Mouse (Mus musculus) c-Kit-positive CD71-negative TER-119-negative erythroid progenitor cells, embryonic 14.5 days (primary cell): ENCODE results near the gene Gm9736.
"Not testable (repeated sequence)": the region's sequence is repeated elsewhere in the genome, so short reads cannot be mapped to it uniquely, and the experiment has no call there.

Source experiments
- DNase-seq: peaks from one replicate; pipeline ENCODE4 v3.0.0-alpha.2; 2013; ENCODE audit warnings: low read depth

Gm9736 gene

DNA sequence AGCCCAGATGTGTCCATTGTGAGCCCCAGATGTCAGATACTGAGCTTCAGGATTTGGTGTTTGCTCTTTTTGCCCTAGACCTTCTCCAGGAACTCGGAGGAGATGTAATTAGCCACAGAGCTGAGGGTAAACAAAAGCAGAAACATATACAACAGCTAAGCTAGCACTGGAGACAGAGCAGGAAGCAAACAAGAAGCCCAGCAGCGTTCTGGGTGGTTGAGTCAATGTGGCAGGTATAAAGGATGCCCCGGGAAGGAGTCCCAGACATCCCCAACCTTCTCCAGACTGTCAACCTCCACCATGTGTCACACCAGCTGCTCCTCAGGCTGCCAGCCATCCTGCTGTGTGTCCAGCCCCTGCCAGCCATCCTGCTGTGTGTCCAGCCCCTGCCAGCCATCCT, 25.0 kb downstream of the Gm9736 start, which contains the start of gene Gm10100:
TSS of gene Gm10100 (plus strand) at position 301 of the 400 bp plus-strand sequence.
- DNase-seq = no peak

DNA sequence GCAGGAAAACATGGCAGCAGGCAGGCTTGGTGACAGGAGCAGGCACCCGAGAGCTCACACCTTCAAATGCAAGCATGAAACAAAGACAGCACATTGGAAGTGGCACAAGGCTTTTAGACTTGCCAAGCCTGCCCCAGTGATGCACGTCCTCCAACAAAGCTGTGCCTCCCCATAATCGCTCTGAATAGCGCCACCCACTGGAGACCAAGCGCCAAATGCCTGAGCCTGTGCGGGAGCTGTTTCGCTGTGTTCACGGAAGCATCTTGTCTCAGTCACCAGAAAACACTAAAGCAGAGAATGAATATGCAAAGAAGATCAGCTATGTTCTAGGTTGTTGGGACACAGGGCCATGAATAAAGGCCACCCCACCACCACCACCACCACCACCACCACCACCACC, 26.3 kb downstream of the Gm9736 start:
- no peak for DNase-seq

DNA sequence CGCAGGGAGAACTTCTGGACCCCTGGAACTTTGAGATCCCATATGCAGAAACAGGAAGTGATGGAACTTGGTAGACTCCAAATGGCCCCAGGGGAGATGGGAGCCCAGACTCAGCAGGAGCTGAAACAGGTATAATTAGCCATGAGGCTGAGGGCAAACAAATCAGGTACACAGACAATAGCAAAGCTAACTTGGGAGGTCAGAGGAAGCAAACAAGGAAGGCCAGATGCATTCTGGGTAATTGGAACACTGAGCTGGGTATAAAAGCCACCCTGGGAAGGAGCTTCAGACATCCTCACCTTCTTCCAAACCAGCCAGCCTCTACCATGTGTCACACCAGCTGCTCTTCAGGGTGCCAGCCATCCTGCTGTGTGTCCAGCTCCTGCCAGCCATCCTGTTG, 30.9 kb downstream of the Gm9736 start, which contains the start of gene Krtap12-1:
TSS of gene Krtap12-1 (plus strand) at position 301 of the 400 bp plus-strand sequence.
- DNase-seq = not testable (repeated sequence)

DNA sequence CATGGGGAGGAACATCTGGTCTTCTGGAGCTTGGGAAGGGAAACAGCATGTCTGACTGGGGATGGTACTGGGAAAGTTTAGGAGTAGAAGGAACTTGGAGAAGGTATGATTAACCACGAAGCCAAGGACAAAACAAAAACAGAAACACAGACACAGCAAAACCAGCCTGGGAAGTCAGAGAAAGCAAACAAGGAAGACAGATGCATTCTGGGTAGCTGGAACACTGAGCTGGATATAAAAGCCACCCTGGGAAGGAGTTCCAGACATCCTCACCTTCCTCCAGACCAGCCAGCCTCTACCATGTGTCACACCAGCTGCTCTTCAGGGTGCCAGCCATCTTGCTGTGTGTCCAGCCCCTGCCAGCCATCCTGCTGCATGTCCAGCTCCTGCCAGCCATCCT, 35.6 kb downstream of the Gm9736 start, which contains the start of gene Gm10142:
TSS of gene Gm10142 (plus strand) at position 301 of the 400 bp plus-strand sequence.
- no peak for DNase-seq

DNA sequence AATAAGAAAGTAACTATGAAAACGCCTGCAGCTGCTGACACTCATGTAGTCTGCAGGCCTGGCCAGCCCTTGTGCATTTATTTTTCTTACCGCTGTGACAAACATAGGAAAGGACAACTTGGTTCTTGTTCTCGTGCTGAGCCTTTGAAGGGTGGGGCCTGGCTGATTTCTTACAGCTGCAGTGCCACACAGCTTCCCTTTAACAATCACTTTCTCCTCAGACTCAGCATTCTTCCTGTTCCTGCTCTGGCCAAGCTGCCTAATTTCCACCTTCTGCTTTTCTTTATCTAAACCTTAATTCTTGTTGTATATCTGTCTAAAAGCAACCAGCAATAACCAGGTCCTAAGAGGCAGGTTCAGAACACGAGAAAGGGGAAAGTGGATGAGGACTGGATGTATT, 37.4 kb downstream of the Gm9736 start:
- DNase-seq = no peak

DNA sequence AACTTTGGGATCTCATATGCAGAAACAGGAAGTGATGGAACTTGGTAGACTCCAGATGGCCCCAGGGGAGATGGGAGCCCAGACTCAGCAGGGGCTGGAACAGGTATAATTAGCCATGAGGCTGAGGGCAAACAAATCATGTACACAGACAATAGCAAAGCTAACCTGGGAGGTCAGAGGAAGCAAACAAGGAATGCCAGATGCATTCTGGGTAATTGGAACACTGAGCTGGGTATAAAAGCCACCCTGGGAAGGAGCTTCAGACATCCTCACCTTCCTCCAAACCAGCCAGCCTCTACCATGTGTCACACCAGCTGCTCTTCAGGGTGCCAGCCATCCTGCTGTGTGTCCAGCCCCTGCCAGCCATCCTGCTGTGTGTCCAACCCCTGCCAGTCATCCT, 40.0 kb downstream of the Gm9736 start, which contains the start of gene Gm10024:
TSS of gene Gm10024 (plus strand) at position 301 of the 400 bp plus-strand sequence.
- DNase-seq = not testable (repeated sequence)

DNA sequence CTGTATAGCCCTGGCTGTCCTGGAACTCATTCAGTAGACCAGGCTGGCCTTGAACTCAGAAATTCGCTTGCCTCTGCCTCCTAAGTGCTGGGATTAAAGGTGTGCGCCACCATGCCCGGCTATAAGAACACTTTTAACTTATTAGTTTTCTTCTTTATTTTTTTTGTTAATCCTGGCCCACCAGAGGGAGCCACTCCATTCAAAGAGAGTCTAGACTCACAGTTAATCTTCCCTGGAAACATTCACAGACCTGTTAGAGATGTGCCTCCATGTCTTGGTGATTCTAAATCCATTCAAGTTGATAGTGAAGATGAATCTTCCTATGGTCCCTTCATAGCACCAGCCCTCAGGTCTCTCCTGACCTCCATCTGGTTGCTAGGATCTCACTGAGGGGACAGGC, 41.3 kb downstream of the Gm9736 start:
- no peak for DNase-seq

DNA sequence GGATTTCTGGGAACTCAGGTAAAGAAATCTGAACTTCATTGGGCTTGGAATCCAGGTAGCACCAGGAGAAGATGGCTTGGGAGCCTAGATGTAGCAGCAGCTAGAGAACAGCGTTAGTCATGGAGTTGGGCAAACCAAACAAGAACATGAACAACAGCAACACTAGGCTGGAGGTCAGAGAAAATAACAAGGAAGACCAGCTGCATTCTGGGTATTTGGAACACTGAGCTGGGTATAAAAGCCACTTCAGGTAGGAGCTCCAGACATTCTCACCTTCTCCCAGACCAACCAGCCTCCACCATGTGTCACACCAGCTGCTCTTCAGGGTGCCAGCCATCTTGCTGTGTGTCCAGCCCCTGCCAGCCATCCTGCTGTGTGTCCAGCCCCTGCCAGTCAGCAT, 44.8 kb downstream of the Gm9736 start, which contains the start of gene Gm10272:
TSS of gene Gm10272 (plus strand) at position 301 of the 400 bp plus-strand sequence.
- no peak for DNase-seq
